Mouse (Mus musculus): ENCODE data around the gene Trpm4. TPM values are rescaled to one million over a fixed set of nuclear protein-coding genes. Genes with fewer than 3 reads are reported as not detected.

The Trpm4 gene
- polyA plus RNA-seq, 1 experiment: 17.5 TPM

DNA sequence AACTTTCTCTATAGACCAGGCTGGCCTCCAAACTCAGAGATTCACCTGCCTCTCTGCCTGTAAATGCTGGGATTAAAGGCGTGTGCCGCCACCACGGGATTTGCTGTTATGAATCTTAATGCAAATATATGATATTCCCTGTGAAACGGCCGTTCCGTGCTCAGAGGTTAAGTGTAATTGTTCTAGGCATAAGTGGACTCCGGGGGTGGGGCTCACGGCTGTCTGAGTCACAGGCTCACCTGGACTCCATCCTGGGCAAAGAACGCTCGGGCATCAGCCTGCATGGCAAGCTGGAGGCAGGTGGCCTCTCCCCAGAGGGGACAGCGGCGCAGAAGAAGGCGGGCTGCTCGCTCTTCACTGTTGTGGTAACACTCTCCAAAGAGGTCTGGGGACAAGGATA is 17.0 kb downstream of the Trpm4 start:
- Histone ChIP-seq H3K27me3 (ENCODE audit: control insufficient read depth, insufficient read depth, low read length) (no peaks in the 10 kb centered on the region), H3K27ac (ENCODE audit: insufficient read depth, low read length) (no peak overlapping the region), H3K4me3 (replicated peaks; ENCODE audit: insufficient read depth, low read depth, low read length) (no peak overlapping the region), H3K4me1 (ENCODE audit: control insufficient read depth, insufficient read depth, low read length) (no peaks in the 10 kb centered on the region)
- 92% methylated on average over 14 of the region's 14 CpGs for WGBS
- no peak for DNase-seq
- no peak for TF ChIP-seq POLR2A (IDR thresholded peaks at IDR 0.05; ENCODE audit: borderline replicate concordance, insufficient read depth, low read length)
- no peak for TF ChIP-seq CTCF (IDR thresholded peaks at IDR 0.05; ENCODE audit: borderline replicate concordance, insufficient read depth, low read depth, low read length)

DNA sequence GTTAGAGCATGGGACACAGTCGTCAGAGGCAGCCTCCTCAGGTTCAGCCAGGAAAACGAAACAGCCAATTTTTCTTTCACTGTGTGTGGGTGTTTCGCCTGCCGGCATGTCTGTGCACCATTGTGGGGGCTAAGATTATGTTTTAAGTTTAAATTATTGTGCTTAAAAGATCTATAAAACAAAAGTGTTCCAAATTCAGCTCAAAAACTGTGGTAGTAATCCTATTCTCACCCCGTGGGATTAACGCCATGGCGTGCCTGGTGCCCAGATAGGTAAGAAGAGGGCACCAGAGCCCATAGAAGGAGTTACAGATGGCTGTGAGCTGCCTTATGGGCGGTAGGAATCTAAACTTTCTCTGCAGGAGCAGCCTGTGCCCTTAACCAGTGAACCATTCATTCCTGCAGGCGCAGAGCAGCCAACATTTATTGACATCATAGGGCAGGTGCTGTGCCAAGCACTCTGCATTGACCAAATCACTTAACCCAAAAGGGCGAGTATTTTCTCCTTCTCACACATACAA is 18.3 kb downstream of the Trpm4 start:
- Histone ChIP-seq H3K27ac (ENCODE audit: insufficient read depth, low read length) (no peak overlapping the region), H3K4me3 (replicated peaks; ENCODE audit: insufficient read depth, low read depth, low read length) (no peak overlapping the region), H3K27me3 (ENCODE audit: control insufficient read depth, insufficient read depth, low read length) (no peaks in the 10 kb centered on the region), H3K4me1 (ENCODE audit: control insufficient read depth, insufficient read depth, low read length) (no peaks in the 10 kb centered on the region)
- TF ChIP-seq POLR2A (IDR thresholded peaks at IDR 0.05; ENCODE audit: borderline replicate concordance, insufficient read depth, low read length) (no peak), CTCF (IDR thresholded peaks at IDR 0.05; ENCODE audit: borderline replicate concordance, insufficient read depth, low read depth, low read length) (no peak)
- no peak for DNase-seq
- 71% methylated on average over 10 of the region's 10 CpGs for WGBS

DNA sequence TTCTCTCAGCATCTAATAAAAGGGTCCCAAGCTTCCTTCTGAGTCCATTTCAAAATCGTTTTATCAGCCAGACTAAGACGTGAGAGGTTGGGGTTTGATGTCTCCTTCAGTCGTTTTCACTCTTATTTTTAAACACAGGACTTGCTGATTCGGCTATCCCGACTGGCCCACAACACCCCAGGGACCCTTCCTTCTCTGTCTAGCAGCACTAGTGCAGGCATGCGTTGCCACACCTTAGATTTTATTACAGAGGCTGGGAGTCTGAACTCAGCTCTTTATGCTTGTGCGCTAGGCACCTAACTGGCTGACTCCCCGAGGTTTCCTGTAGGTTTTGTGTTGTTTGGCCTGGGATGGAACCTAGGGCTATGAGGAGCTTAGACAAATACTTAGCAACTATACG is 20.1 kb downstream of the Trpm4 start:
- Histone ChIP-seq H3K4me1 (ENCODE audit: control insufficient read depth, insufficient read depth, low read length) (no peaks in the 10 kb centered on the region), H3K27ac (ENCODE audit: insufficient read depth, low read length) (no peak overlapping the region), H3K4me3 (replicated peaks; ENCODE audit: insufficient read depth, low read depth, low read length) (no peak overlapping the region), H3K27me3 (ENCODE audit: control insufficient read depth, insufficient read depth, low read length) (no peaks in the 10 kb centered on the region)
- DNase-seq: no peak
- 45% methylated on average over 9 of the region's 9 CpGs for WGBS
- TF ChIP-seq POLR2A (IDR thresholded peaks at IDR 0.05; ENCODE audit: borderline replicate concordance, insufficient read depth, low read length): no peak
- TF ChIP-seq CTCF (IDR thresholded peaks at IDR 0.05; ENCODE audit: borderline replicate concordance, insufficient read depth, low read depth, low read length): no peak

- TF ChIP-seq CTCF (IDR thresholded peaks at IDR 0.05; ENCODE audit: borderline replicate concordance, insufficient read depth, low read depth, low read length): no peak
- TF ChIP-seq POLR2A (IDR thresholded peaks at IDR 0.05; ENCODE audit: borderline replicate concordance, insufficient read depth, low read length): no peak
Observed at GRCm38 (mm10) chr7:45312686-45313453, 20.7 kb downstream of the Trpm4 start.

GRCm38 (mm10) chr7:45312023-45312422 is 21.6 kb downstream of the Trpm4 start:
- Histone ChIP-seq H3K27me3 (ENCODE audit: control insufficient read depth, insufficient read depth, low read length) (no peaks in the 10 kb centered on the region), H3K4me1 (ENCODE audit: control insufficient read depth, insufficient read depth, low read length) (no peaks in the 10 kb centered on the region), H3K27ac (ENCODE audit: insufficient read depth, low read length) (no peak overlapping the region), H3K4me3 (replicated peaks; ENCODE audit: insufficient read depth, low read depth, low read length) (no peak overlapping the region)
- no peak for DNase-seq
- TF ChIP-seq POLR2A (IDR thresholded peaks at IDR 0.05; ENCODE audit: borderline replicate concordance, insufficient read depth, low read length) (no peak), CTCF (IDR thresholded peaks at IDR 0.05; ENCODE audit: borderline replicate concordance, insufficient read depth, low read depth, low read length) (no peak)
- WGBS: 83% methylated on average over 8 of the region's 8 CpGs

More at GRCm38 (mm10) chr7:45312686-45313453, 20.7 kb downstream of the Trpm4 start:
- DNase-seq: no peak
- no peak overlapping the region for H3K27ac ChIP-seq (ENCODE audit: insufficient read depth, low read length)
- no peaks in the 10 kb centered on the region for H3K4me1 ChIP-seq (ENCODE audit: control insufficient read depth, insufficient read depth, low read length)
- WGBS: 40% methylated on average over 10 of the region's 10 CpGs
- H3K27me3 ChIP-seq (ENCODE audit: control insufficient read depth, insufficient read depth, low read length): no peaks in the 10 kb centered on the region
- H3K4me3 ChIP-seq (replicated peaks; ENCODE audit: insufficient read depth, low read depth, low read length): no peak overlapping the region

GRCm38 (mm10) chr7:45309455-45309854 is 24.1 kb downstream of the Trpm4 start:
- DNase-seq: peak; percentile 56 to 59
- TF ChIP-seq POLR2A (IDR thresholded peaks at IDR 0.05; ENCODE audit: borderline replicate concordance, insufficient read depth, low read length) (no peak), CTCF (IDR thresholded peaks at IDR 0.05; ENCODE audit: borderline replicate concordance, insufficient read depth, low read depth, low read length) (peak; percentile 81)
- no peaks in the 10 kb centered on the region for H3K27me3 ChIP-seq (ENCODE audit: control insufficient read depth, insufficient read depth, low read length)
- H3K27ac ChIP-seq (ENCODE audit: insufficient read depth, low read length): no peak overlapping the region
- no peak overlapping the region for H3K4me3 ChIP-seq (replicated peaks; ENCODE audit: insufficient read depth, low read depth, low read length)
- H3K4me1 ChIP-seq (ENCODE audit: control insufficient read depth, insufficient read depth, low read length): no peaks in the 10 kb centered on the region
- 11% methylated on average over 9 of the region's 9 CpGs for WGBS

DNA sequence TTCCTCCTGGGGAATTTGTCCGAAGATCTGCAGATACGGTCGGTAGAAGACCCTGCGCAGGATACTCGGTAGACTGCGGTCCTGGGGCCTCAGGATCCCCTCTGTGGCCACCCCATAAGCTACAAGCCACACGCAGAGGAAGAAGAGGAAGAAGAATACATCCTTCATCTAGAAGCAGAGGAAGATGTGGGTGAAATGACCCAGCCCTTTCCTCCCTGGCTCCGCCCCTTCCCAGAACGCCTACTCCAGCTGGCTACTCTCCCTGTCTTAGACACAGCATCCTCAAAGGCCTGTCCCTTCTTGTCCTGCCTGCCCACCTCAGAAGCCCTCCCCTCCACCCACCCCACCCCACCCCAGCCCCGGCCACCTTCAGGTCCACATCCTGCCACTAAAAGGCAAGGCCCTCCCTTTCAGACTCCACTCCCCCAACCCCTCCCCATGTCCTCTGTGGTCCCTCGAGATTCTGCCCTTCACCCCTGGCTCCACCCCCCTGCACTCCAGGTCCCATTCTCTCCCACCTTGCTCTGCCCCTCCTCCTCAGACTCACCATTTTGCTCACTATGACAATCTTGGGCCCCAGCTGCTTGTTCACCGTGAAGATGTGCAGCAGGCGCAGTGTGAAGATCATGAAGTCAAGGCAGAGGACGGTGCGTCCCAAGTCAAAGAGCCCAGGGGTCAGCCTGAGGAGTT is 24.9 kb downstream of the Trpm4 start:
- Histone ChIP-seq H3K27me3 (ENCODE audit: control insufficient read depth, insufficient read depth, low read length) (no peaks in the 10 kb centered on the region), H3K4me3 (replicated peaks; ENCODE audit: insufficient read depth, low read depth, low read length) (no peak overlapping the region), H3K4me1 (ENCODE audit: control insufficient read depth, insufficient read depth, low read length) (no peaks in the 10 kb centered on the region), H3K27ac (ENCODE audit: insufficient read depth, low read length) (no peak overlapping the region)
- TF ChIP-seq POLR2A (IDR thresholded peaks at IDR 0.05; ENCODE audit: borderline replicate concordance, insufficient read depth, low read length) (no peak), CTCF (IDR thresholded peaks at IDR 0.05; ENCODE audit: borderline replicate concordance, insufficient read depth, low read depth, low read length) (no peak)
- no peak for DNase-seq
- 73% methylated on average over 15 of the region's 15 CpGs for WGBS

Data from cerebellum, adult 2 months (tissue).